Mouse (Mus musculus): Measurements from ENCODE around the gene Sema4d. TPM values are rescaled to one million over a fixed set of nuclear protein-coding genes. Genes with fewer than 3 reads are reported as not detected.

Gene Sema4d
- polyA plus RNA-seq, 1 experiment from 2014 or later, result 13.0 TPM

GRCm38 (mm10) chr13:51723114-51723513 is 70.4 kb downstream of the Sema4d start:
- Histone ChIP-seq H3K4me1 (no peaks in the 10 kb centered on the region), H3K27ac (replicated peaks) (no peak overlapping the region), H3K4me2 (no peak overlapping the region), H3K27me3 (replicated peaks) (no peaks in the 10 kb centered on the region), H3K36me3 (peaks cover 27% of the 10 kb centered on the region), H3K4me3 (no peak overlapping the region), H3K9me3 (no peaks in the 10 kb centered on the region), H3K9ac (no peak overlapping the region)
- 80% methylated on average over 5 of the region's 5 CpGs for WGBS
- ATAC-seq (ENCODE audit: extremely low read depth, insufficient number of reproducible peaks, low FRiP score, low TSS enrichment), result no peak

GRCm38 (mm10) chr13:51720556-51720955 is 73.0 kb downstream of the Sema4d start:
- H3K9me3 ChIP-seq, result no peaks in the 10 kb centered on the region
- no peak overlapping the region for H3K27ac ChIP-seq (replicated peaks)
- 86% methylated on average over 4 of the region's 4 CpGs for WGBS
- no peak for ATAC-seq (ENCODE audit: extremely low read depth, insufficient number of reproducible peaks, low FRiP score, low TSS enrichment)
- H3K4me1 ChIP-seq, result peaks cover 6% of the 10 kb centered on the region
- H3K27me3 ChIP-seq (replicated peaks), result no peaks in the 10 kb centered on the region
- H3K4me2 ChIP-seq, result no peak overlapping the region
- H3K36me3 ChIP-seq, result peaks cover 31% of the 10 kb centered on the region
- no peak overlapping the region for H3K4me3 ChIP-seq
- no peak overlapping the region for H3K9ac ChIP-seq

- H3K4me2 ChIP-seq, result no peak overlapping the region
- WGBS, result 57% methylated on average over 3 of the region's 3 CpGs
- peaks cover 35% of the 10 kb centered on the region for H3K36me3 ChIP-seq
- peaks cover 10% of the 10 kb centered on the region for H3K4me1 ChIP-seq
- H3K27ac ChIP-seq (replicated peaks), result no peak overlapping the region
- H3K27me3 ChIP-seq (replicated peaks), result no peaks in the 10 kb centered on the region
- no peak overlapping the region for H3K4me3 ChIP-seq
- no peak overlapping the region for H3K9ac ChIP-seq
- no peaks in the 10 kb centered on the region for H3K9me3 ChIP-seq
- ATAC-seq (ENCODE audit: extremely low read depth, insufficient number of reproducible peaks, low FRiP score, low TSS enrichment), result no peak
Observed at GRCm38 (mm10) chr13:51719256-51719655, 74.3 kb downstream of the Sema4d start.

- no peak overlapping the region for H3K9ac ChIP-seq
- H3K36me3 ChIP-seq, result peaks cover 47% of the 10 kb centered on the region
- 24% methylated on average over 8 of the region's 8 CpGs for WGBS
- peak overlapping the region; percentile 50; the same call in 1 of the 2 replicates for H3K27ac ChIP-seq (replicated peaks)
- H3K27me3 ChIP-seq (replicated peaks), result no peaks in the 10 kb centered on the region
- H3K9me3 ChIP-seq, result no peaks in the 10 kb centered on the region
- H3K4me2 ChIP-seq, result no peak overlapping the region
- no peak overlapping the region for H3K4me3 ChIP-seq
- ATAC-seq (ENCODE audit: extremely low read depth, insufficient number of reproducible peaks, low FRiP score, low TSS enrichment), result peak; percentile 74
- peaks cover 10% of the 10 kb centered on the region for H3K4me1 ChIP-seq
Observed at GRCm38 (mm10) chr13:51716350-51717263, 76.9 kb downstream of the Sema4d start.

GRCm38 (mm10) chr13:51712022-51712421 is 81.5 kb downstream of the Sema4d start:
- no peak overlapping the region for H3K9ac ChIP-seq
- H3K27ac ChIP-seq (replicated peaks), result no peak overlapping the region
- H3K27me3 ChIP-seq (replicated peaks), result no peaks in the 10 kb centered on the region
- no peak for ATAC-seq (ENCODE audit: extremely low read depth, insufficient number of reproducible peaks, low FRiP score, low TSS enrichment)
- peaks cover 9% of the 10 kb centered on the region for H3K4me1 ChIP-seq
- H3K9me3 ChIP-seq, result no peaks in the 10 kb centered on the region
- 85% methylated on average over 8 of the region's 8 CpGs for WGBS
- H3K36me3 ChIP-seq, result peaks cover 50% of the 10 kb centered on the region
- no peak overlapping the region for H3K4me3 ChIP-seq
- H3K4me2 ChIP-seq, result no peak overlapping the region

- H3K27me3 ChIP-seq (replicated peaks), result no peaks in the 10 kb centered on the region
- peaks cover 12% of the 10 kb centered on the region; the same call in 1 of the 2 replicates for H3K4me1 ChIP-seq
- peaks cover 50% of the 10 kb centered on the region for H3K36me3 ChIP-seq
- WGBS, result 54% methylated on average over 7 of the region's 7 CpGs
- ATAC-seq (ENCODE audit: extremely low read depth, insufficient number of reproducible peaks, low FRiP score, low TSS enrichment), result no peak
- H3K4me2 ChIP-seq, result no peak overlapping the region
- H3K9ac ChIP-seq, result no peak overlapping the region
- H3K27ac ChIP-seq (replicated peaks), result no peak overlapping the region; the same call in 1 of the 2 replicates
- H3K4me3 ChIP-seq, result no peak overlapping the region
- no peaks in the 10 kb centered on the region for H3K9me3 ChIP-seq
Observed at GRCm38 (mm10) chr13:51710738-51711137, 82.8 kb downstream of the Sema4d start.

GRCm38 (mm10) chr13:51705882-51706854 is 87.4 kb downstream of the Sema4d start:
- no peaks in the 10 kb centered on the region for H3K27me3 ChIP-seq (replicated peaks)
- 57% methylated on average over 22 of the region's 22 CpGs for WGBS
- no peak overlapping the region for H3K27ac ChIP-seq (replicated peaks)
- peaks cover 43% of the 10 kb centered on the region for H3K36me3 ChIP-seq
- H3K9me3 ChIP-seq, result no peaks in the 10 kb centered on the region
- no peak overlapping the region for H3K9ac ChIP-seq
- H3K4me3 ChIP-seq, result no peak overlapping the region
- ATAC-seq (ENCODE audit: extremely low read depth, insufficient number of reproducible peaks, low FRiP score, low TSS enrichment), result no peak
- H3K4me2 ChIP-seq, result no peak overlapping the region
- peaks cover 15% of the 10 kb centered on the region for H3K4me1 ChIP-seq

GRCm38 (mm10) chr13:51703893-51704292 is 89.7 kb downstream of the Sema4d start:
- Histone ChIP-seq H3K9me3 (no peaks in the 10 kb centered on the region), H3K4me1 (peaks cover 15% of the 10 kb centered on the region), H3K27me3 (replicated peaks) (no peaks in the 10 kb centered on the region), H3K9ac (no peak overlapping the region), H3K4me3 (no peak overlapping the region), H3K27ac (replicated peaks) (no peak overlapping the region), H3K36me3 (peaks cover 33% of the 10 kb centered on the region), H3K4me2 (no peak overlapping the region)
- 72% methylated on average over 5 of the region's 5 CpGs for WGBS
- ATAC-seq (ENCODE audit: extremely low read depth, insufficient number of reproducible peaks, low FRiP score, low TSS enrichment), result no peak

GRCm38 (mm10) chr13:51698318-51698717 is 95.2 kb downstream of the Sema4d start:
- Histone ChIP-seq H3K4me2 (no peak overlapping the region), H3K9ac (no peak overlapping the region), H3K4me3 (no peak overlapping the region), H3K36me3 (peaks cover 24% of the 10 kb centered on the region), H3K27me3 (replicated peaks) (no peaks in the 10 kb centered on the region), H3K4me1 (peaks cover 16% of the 10 kb centered on the region), H3K9me3 (no peaks in the 10 kb centered on the region), H3K27ac (replicated peaks) (peak overlapping the region; percentile 54)
- no peak for ATAC-seq (ENCODE audit: extremely low read depth, insufficient number of reproducible peaks, low FRiP score, low TSS enrichment)
- 42% methylated on average over 3 of the region's 3 CpGs for WGBS

- H3K4me3 ChIP-seq, result no peak overlapping the region
- no peak for ATAC-seq (ENCODE audit: extremely low read depth, insufficient number of reproducible peaks, low FRiP score, low TSS enrichment)
- H3K9ac ChIP-seq, result 0 out of 2 replicates have a peak overlapping the region, but pooled peaks have one; percentile 30
- H3K27me3 ChIP-seq (replicated peaks), result no peaks in the 10 kb centered on the region
- no peak overlapping the region for H3K4me2 ChIP-seq
- peaks cover 21% of the 10 kb centered on the region for H3K36me3 ChIP-seq
- H3K27ac ChIP-seq (replicated peaks), result peak overlapping the region; percentile 54
- H3K4me1 ChIP-seq, result peaks cover 16% of the 10 kb centered on the region
- no peaks in the 10 kb centered on the region for H3K9me3 ChIP-seq
- WGBS, result 43% methylated on average over 4 of the region's 4 CpGs
Observed at GRCm38 (mm10) chr13:51697897-51698296, 95.7 kb downstream of the Sema4d start.

GRCm38 (mm10) chr13:51697455-51697854 is 96.1 kb downstream of the Sema4d start:
- H3K4me1 ChIP-seq, result peaks cover 16% of the 10 kb centered on the region
- 59% methylated on average over 6 of the region's 6 CpGs for WGBS
- H3K9ac ChIP-seq, result 0 out of 2 replicates have a peak overlapping the region, but pooled peaks have one; percentile 30
- H3K4me2 ChIP-seq, result no peak overlapping the region
- H3K4me3 ChIP-seq, result no peak overlapping the region
- ATAC-seq (ENCODE audit: extremely low read depth, insufficient number of reproducible peaks, low FRiP score, low TSS enrichment), result no peak
- no peaks in the 10 kb centered on the region for H3K27me3 ChIP-seq (replicated peaks)
- peak overlapping the region; percentile 54 for H3K27ac ChIP-seq (replicated peaks)
- H3K9me3 ChIP-seq, result no peaks in the 10 kb centered on the region
- H3K36me3 ChIP-seq, result peaks cover 16% of the 10 kb centered on the region

All from heart, embryonic 13.5 days (tissue).